Mouse (Mus musculus) forebrain, embryonic 15.5 days (tissue): ENCODE data around the gene Htr5b. TPM values are rescaled to one million over a fixed set of nuclear protein-coding genes. Genes with fewer than 3 reads are reported as not detected.
A peak's percentile ranks its signal among the peaks of the same experiment; 100 is the strongest.

ENCODE experiments used
- ATAC-seq: fragments of 200-750 bp; cut with Nextera tagmentation; replicated peaks from 2 replicates; pipeline ENCODE4 v1.8.0; 2017; ENCODE audit warnings: mild to moderate bottlenecking, moderate TSS enrichment, moderate library complexity
- H3K27ac ChIP-seq: fragments of 300-500 bp; sonication (generic); replicated peaks from 2 replicates; pipeline ENCODE4 v1.5.1; 2015; ENCODE audit warnings: mild to moderate bottlenecking, inconsistent platforms
- H3K27me3 ChIP-seq: fragments of 300-500 bp; sonication (generic); 2 replicates; pipeline ENCODE4 v1.6.1; 2015; ENCODE audit warnings: inconsistent platforms
- H3K36me3 ChIP-seq: fragments of 300-500 bp; sonication (generic); 2 replicates; pipeline ENCODE4 v1.6.1; 2015; ENCODE audit warnings: mild to moderate bottlenecking, inconsistent platforms
- H3K4me1 ChIP-seq: fragments of 300-500 bp; sonication (generic); 2 replicates; pipeline ENCODE4 v1.6.1; 2015; ENCODE audit warnings: inconsistent platforms
- H3K4me2 ChIP-seq: fragments of 300-500 bp; sonication (generic); replicated peaks from 2 replicates; pipeline ENCODE4 v1.6.1; 2015; ENCODE audit warnings: mild to moderate bottlenecking, inconsistent platforms
- H3K4me3 ChIP-seq: fragments of 300-500 bp; sonication (generic); 2 replicates; pipeline ENCODE4 v1.5.1; 2015; ENCODE audit warnings: mild to moderate bottlenecking, inconsistent platforms
- H3K9ac ChIP-seq: fragments of 300-500 bp; sonication (generic); replicated peaks from 2 replicates; pipeline ENCODE4 v1.6.1; 2015; ENCODE audit warnings: mild to moderate bottlenecking, inconsistent platforms
- H3K9me3 ChIP-seq: fragments of 300-500 bp; sonication (generic); 2 replicates; pipeline ENCODE4 v1.6.1; 2016; ENCODE audit warnings: inconsistent platforms
- WGBS: fragments of 180-500 bp; shearing (Covaris S2); methylation state at CpG from one replicate; pipeline ENCODE4 v1.1.7; 2015; ENCODE audit warnings: mixed read lengths; 5-methylcytosine and 5-hydroxymethylcytosine counted together
- polyA plus RNA-seq: library from polyadenylated mRNA; unstranded; fragments of >200 nt; fragmentation: Nextera tagmentation; extraction: Ambion mirVana; gene quantifications from 2 replicates; pipeline ENCODE4 v1.2.1, GENCODE M21; 2015

Htr5b gene
- polyA plus RNA-seq, 1 experiment from 2014 or later, result 0.39 TPM

- 87% methylated on average over 6 of the region's 6 CpGs for WGBS
- no peak overlapping the region for H3K4me3 ChIP-seq
- no peaks in the 10 kb centered on the region for H3K36me3 ChIP-seq
- H3K4me2 ChIP-seq, result no peak overlapping the region
- H3K27ac ChIP-seq, result no peak overlapping the region
- H3K4me1 ChIP-seq, result peaks cover 16% of the 10 kb centered on the region
- no peak overlapping the region for H3K9ac ChIP-seq
- H3K27me3 ChIP-seq, result peaks cover 23% of the 10 kb centered on the region; the same call in 1 of the 2 replicates
- H3K9me3 ChIP-seq, result no peaks in the 10 kb centered on the region
- ATAC-seq, result no peak
These were observed 1.0 kb upstream of the Htr5b start for GRCm38 (mm10) chr1:121529286-121529685.

- Histone ChIP-seq H3K9me3 (no peaks in the 10 kb centered on the region), H3K36me3 (no peaks in the 10 kb centered on the region), H3K4me1 (peaks cover 16% of the 10 kb centered on the region), H3K27ac (no peak overlapping the region), H3K4me2 (peak overlapping the region; percentile 55), H3K27me3 (peaks cover 23% of the 10 kb centered on the region; the same call in 1 of the 2 replicates), H3K4me3 (peak overlapping the region; percentile 36), H3K9ac (no peak overlapping the region; the same call in 1 of the 2 replicates)
- ATAC-seq, result peak; percentile 39
- WGBS, result 11% methylated on average over 55 of the region's 55 CpGs
These were observed 466 bp downstream of the Htr5b start for GRCm38 (mm10) chr1:121527600-121528398.

- H3K9me3 ChIP-seq, result no peaks in the 10 kb centered on the region
- peaks cover 23% of the 10 kb centered on the region; the same call in 1 of the 2 replicates for H3K27me3 ChIP-seq
- H3K4me1 ChIP-seq, result peaks cover 16% of the 10 kb centered on the region
- H3K27ac ChIP-seq, result no peak overlapping the region
- peak overlapping the region; percentile 36 for H3K4me3 ChIP-seq
- 0 out of 2 replicates have a peak, but pooled peaks have one; percentile 26 for ATAC-seq
- H3K9ac ChIP-seq, result no peak overlapping the region
- WGBS, result 48% methylated on average over 17 of the region's 17 CpGs
- H3K36me3 ChIP-seq, result no peaks in the 10 kb centered on the region
- H3K4me2 ChIP-seq, result peak overlapping the region; percentile 55
These were observed 1.2 kb downstream of the Htr5b start for GRCm38 (mm10) chr1:121527061-121527460.

GRCm38 (mm10) chr1:121518609-121519008 lies 9.7 kb downstream of the Htr5b start:
- Histone ChIP-seq H3K9me3 (no peaks in the 10 kb centered on the region), H3K4me2 (no peak overlapping the region), H3K4me1 (no peaks in the 10 kb centered on the region), H3K27me3 (no peaks in the 10 kb centered on the region), H3K9ac (no peak overlapping the region), H3K27ac (no peak overlapping the region), H3K4me3 (no peak overlapping the region), H3K36me3 (no peaks in the 10 kb centered on the region)
- WGBS, result 83% methylated on average over 1 of the region's 1 CpGs
- no peak for ATAC-seq

- H3K9me3 ChIP-seq, result no peaks in the 10 kb centered on the region
- no peaks in the 10 kb centered on the region for H3K27me3 ChIP-seq
- no peak overlapping the region for H3K9ac ChIP-seq
- H3K36me3 ChIP-seq, result 0 out of 2 replicates have a peak, but pooled peaks cover 3% of the 10 kb centered on the region
- H3K27ac ChIP-seq, result no peak overlapping the region
- H3K4me2 ChIP-seq, result no peak overlapping the region
- ATAC-seq, result no peak
- 94% methylated on average over 2 of the region's 2 CpGs for WGBS
- no peak overlapping the region for H3K4me3 ChIP-seq
- H3K4me1 ChIP-seq, result no peaks in the 10 kb centered on the region
These were observed 16.3 kb downstream of the Htr5b start for GRCm38 (mm10) chr1:121511966-121512365.

- 10% methylated on average over 2 of the region's 2 CpGs for WGBS
- Histone ChIP-seq H3K4me2 (no peak overlapping the region), H3K4me1 (no peaks in the 10 kb centered on the region), H3K9ac (no peak overlapping the region), H3K9me3 (no peaks in the 10 kb centered on the region), H3K36me3 (0 out of 2 replicates have a peak, but pooled peaks cover 3% of the 10 kb centered on the region), H3K27ac (no peak overlapping the region), H3K4me3 (no peak overlapping the region), H3K27me3 (no peaks in the 10 kb centered on the region)
- ATAC-seq, result 0 out of 2 replicates have a peak, but pooled peaks have one; percentile 11
These were observed 17.1 kb downstream of the Htr5b start for GRCm38 (mm10) chr1:121511186-121511585.

GRCm38 (mm10) chr1:121510420-121511140 lies 17.7 kb downstream of the Htr5b start:
- H3K27ac ChIP-seq, result peak overlapping the region; percentile 1; the same call in 1 of the 2 replicates
- H3K27me3 ChIP-seq, result no peaks in the 10 kb centered on the region
- 70% methylated on average over 19 of the region's 19 CpGs for WGBS

GRCm38 (mm10) chr1:121508729-121509128 lies 19.5 kb downstream of the Htr5b start:
- no peaks in the 10 kb centered on the region for H3K9me3 ChIP-seq
- H3K27me3 ChIP-seq, result no peaks in the 10 kb centered on the region
- H3K4me3 ChIP-seq, result no peak overlapping the region
- no peaks in the 10 kb centered on the region for H3K4me1 ChIP-seq
- no peak overlapping the region for H3K4me2 ChIP-seq
- ATAC-seq, result no peak
- no peak overlapping the region for H3K9ac ChIP-seq
- H3K27ac ChIP-seq, result no peak overlapping the region
- 90% methylated on average over 2 of the region's 2 CpGs for WGBS
- 0 out of 2 replicates have a peak, but pooled peaks cover 3% of the 10 kb centered on the region for H3K36me3 ChIP-seq

More at GRCm38 (mm10) chr1:121510420-121511140, 17.7 kb downstream of the Htr5b start:
- Histone ChIP-seq H3K36me3 (0 out of 2 replicates have a peak, but pooled peaks cover 3% of the 10 kb centered on the region), H3K4me1 (no peaks in the 10 kb centered on the region), H3K4me2 (no peak overlapping the region), H3K9ac (no peak overlapping the region), H3K4me3 (no peak overlapping the region), H3K9me3 (no peaks in the 10 kb centered on the region)
- ATAC-seq, result peak; percentile 26; the same call in 1 of the 2 replicates

GRCm38 (mm10) chr1:121497093-121497492 lies 31.2 kb downstream of the Htr5b start:
- Histone ChIP-seq H3K4me3 (no peak overlapping the region), H3K36me3 (peaks cover 64% of the 10 kb centered on the region), H3K4me1 (no peaks in the 10 kb centered on the region), H3K9ac (no peak overlapping the region), H3K4me2 (no peak overlapping the region), H3K27ac (no peak overlapping the region), H3K9me3 (no peaks in the 10 kb centered on the region), H3K27me3 (no peaks in the 10 kb centered on the region)
- no peak for ATAC-seq
- WGBS, result 97% methylated on average over 4 of the region's 4 CpGs

- no peak overlapping the region for H3K4me3 ChIP-seq
- peaks cover 52% of the 10 kb centered on the region for H3K36me3 ChIP-seq
- H3K27me3 ChIP-seq, result no peaks in the 10 kb centered on the region
- H3K4me1 ChIP-seq, result no peaks in the 10 kb centered on the region
- no peak overlapping the region for H3K27ac ChIP-seq
- no peak; the same call in 1 of the 2 replicates for ATAC-seq
- H3K9ac ChIP-seq, result no peak overlapping the region
- no peak overlapping the region for H3K4me2 ChIP-seq
- 25% methylated on average over 5 of the region's 5 CpGs for WGBS
- H3K9me3 ChIP-seq, result no peaks in the 10 kb centered on the region
These were observed 38.0 kb downstream of the Htr5b start for GRCm38 (mm10) chr1:121490241-121490640.

- 93% methylated on average over 6 of the region's 6 CpGs for WGBS
These were observed 41.5 kb downstream of the Htr5b start for GRCm38 (mm10) chr1:121486803-121487202.

GRCm38 (mm10) chr1:121483091-121483490 lies 45.2 kb downstream of the Htr5b start:
- no peaks in the 10 kb centered on the region for H3K4me1 ChIP-seq
- H3K36me3 ChIP-seq, result peaks cover 48% of the 10 kb centered on the region
- no peak overlapping the region for H3K27ac ChIP-seq
- no peaks in the 10 kb centered on the region for H3K27me3 ChIP-seq
- 90% methylated on average over 4 of the region's 4 CpGs for whole genome bisulfite sequencing
- no peak for ATAC-seq
- H3K9me3 ChIP-seq, result no peaks in the 10 kb centered on the region
- H3K9ac ChIP-seq, result no peak overlapping the region
- H3K4me3 ChIP-seq, result no peak overlapping the region
- H3K4me2 ChIP-seq, result no peak overlapping the region

More at GRCm38 (mm10) chr1:121486803-121487202, 41.5 kb downstream of the Htr5b start:
- no peak overlapping the region for H3K4me2 ChIP-seq
- H3K9ac ChIP-seq, result no peak overlapping the region
- H3K4me1 ChIP-seq, result no peaks in the 10 kb centered on the region
- H3K27me3 ChIP-seq, result no peaks in the 10 kb centered on the region
- no peaks in the 10 kb centered on the region for H3K9me3 ChIP-seq
- H3K27ac ChIP-seq, result no peak overlapping the region
- ATAC-seq, result no peak
- H3K36me3 ChIP-seq, result peaks cover 39% of the 10 kb centered on the region
- H3K4me3 ChIP-seq, result no peak overlapping the region
